Mouse (Mus musculus) heart, embryonic 14.5 days (tissue): ENCODE data around the gene Mras. TPM values are rescaled to one million over a fixed set of nuclear protein-coding genes. Genes with fewer than 3 reads are reported as not detected.

ENCODE experiments used
- ATAC-seq: fragments of 200-750 bp; cut with Nextera tagmentation; 2 replicates; pipeline ENCODE4 v1.8.0; 2017; ENCODE audit warnings: low read depth, moderate TSS enrichment; ENCODE audit not compliant: insufficient number of reproducible peaks, insufficient read depth, low FRiP score
- H3K27ac ChIP-seq, 2 experiments: fragments of 200-500 bp in 1 of 2; fragments of 300-500 bp in 1 of 2; sonication (generic) in 1 of 2; replicated peaks in 1 of 2; 2 replicates each; pipeline ENCODE4 v1.5.1; 2012 to 2014; ENCODE audit warnings: low read depth in 2 of 2, low read length in 2 of 2, control low read depth in 1 of 2, mild to moderate bottlenecking in 1 of 2, mixed read lengths in 1 of 2; ENCODE audit not compliant: control insufficient read depth in 1 of 2, insufficient read depth in 1 of 2
- H3K27me3 ChIP-seq: fragments of 300-500 bp; sonication (generic); 2 replicates; pipeline ENCODE4 v1.6.1; 2014; ENCODE audit warnings: mild to moderate bottlenecking, low read length, control low read depth; ENCODE audit not compliant: control insufficient read depth, insufficient read depth
- H3K36me3 ChIP-seq: fragments of 300-500 bp; sonication (generic); 2 replicates; pipeline ENCODE4 v1.6.1; 2014; ENCODE audit warnings: mild to moderate bottlenecking, control low read depth, low read length, mixed read lengths; ENCODE audit not compliant: control insufficient read depth, insufficient read depth
- H3K4me1 ChIP-seq, 2 experiments: fragments of 200-500 bp in 1 of 2; fragments of 300-500 bp in 1 of 2; sonication (generic) in 1 of 2; 2 replicates each; pipeline ENCODE4 v1.6.1; 2012 to 2014; ENCODE audit warnings: low read length in 2 of 2, control low read depth in 1 of 2, mixed read lengths in 1 of 2; ENCODE audit not compliant: control insufficient read depth in 2 of 2, insufficient read depth in 2 of 2
- H3K4me2 ChIP-seq: fragments of 300-500 bp; sonication (generic); 2 replicates; pipeline ENCODE4 v1.6.1; 2014; ENCODE audit warnings: mild to moderate bottlenecking, low read length
- H3K4me3 ChIP-seq, 2 experiments: fragments of 200-500 bp in 1 of 2; fragments of 300-500 bp in 1 of 2; sonication (generic) in 1 of 2; 2 replicates each; pipeline ENCODE4 v1.5.1; 2012 to 2014; ENCODE audit warnings: low read length in 2 of 2, mild to moderate bottlenecking in 2 of 2, control low read depth in 1 of 2, low read depth in 1 of 2, moderate library complexity in 1 of 2; ENCODE audit not compliant: control insufficient read depth in 1 of 2, insufficient read depth in 1 of 2
- H3K9ac ChIP-seq: fragments of 300-500 bp; sonication (generic); 2 replicates; pipeline ENCODE4 v1.6.1; 2014; ENCODE audit warnings: mild to moderate bottlenecking, low read length
- H3K9me3 ChIP-seq: fragments of 300-500 bp; sonication (generic); 2 replicates; pipeline ENCODE4 v1.6.1; 2016; ENCODE audit warnings: low read length, control low read depth; ENCODE audit not compliant: control insufficient read depth
- WGBS: fragments of 180-500 bp; shearing (Covaris S2); extraction: QIAGEN DNeasy Blood & Tissue Kit; methylation state at CpG from one replicate; pipeline ENCODE4 v1.1.7; 2014; 5-methylcytosine and 5-hydroxymethylcytosine counted together
- polyA plus RNA-seq: library from polyadenylated mRNA; unstranded; fragments of >200 nt; fragmentation: Nextera tagmentation; extraction: Ambion mirVana; gene quantifications from 2 replicates; pipeline ENCODE4 v1.2.1, GENCODE M21; 2014

Mras gene
- polyA plus RNA-seq, 1 experiment from 2014 or later: 12.4 TPM

GRCm38 (mm10) chr9:99390716-99391115, 46.5 kb downstream of the Mras start:
- no peak for ATAC-seq
- H3K4me1 ChIP-seq: no peaks in the 10 kb centered on the region; a peak in 1 of 4 replicates
- no peak overlapping the region for H3K9ac ChIP-seq
- 0 out of 2 replicates have a peak, but pooled peaks cover 7% of the 10 kb centered on the region for H3K36me3 ChIP-seq
- WGBS: 70% methylated on average over 2 of the region's 2 CpGs
- no peaks in the 10 kb centered on the region for H3K9me3 ChIP-seq
- H3K4me3 ChIP-seq: no peak overlapping the region
- no peak overlapping the region for H3K4me2 ChIP-seq
- no peak overlapping the region for H3K27ac ChIP-seq
- no peaks in the 10 kb centered on the region for H3K27me3 ChIP-seq

GRCm38 (mm10) chr9:99390201-99390600, 47.0 kb downstream of the Mras start:
- Histone ChIP-seq H3K4me2 (no peak overlapping the region), H3K9ac (no peak overlapping the region), H3K4me1 (no peaks in the 10 kb centered on the region; a peak in 1 of 4 replicates), H3K36me3 (0 out of 2 replicates have a peak, but pooled peaks cover 7% of the 10 kb centered on the region), H3K4me3 (no peak overlapping the region), H3K9me3 (no peaks in the 10 kb centered on the region), H3K27ac (no peak overlapping the region), H3K27me3 (no peaks in the 10 kb centered on the region)
- no peak for ATAC-seq
- WGBS: 68% methylated on average over 5 of the region's 5 CpGs

GRCm38 (mm10) chr9:99389506-99389905, 47.7 kb downstream of the Mras start:
- peaks cover 0 to under 1% of the 10 kb centered on the region in 2 experiments; a peak in 1 of 4 replicates for H3K4me1 ChIP-seq
- no peak overlapping the region for H3K9ac ChIP-seq
- WGBS: 73% methylated on average over 8 of the region's 8 CpGs
- 0 out of 2 replicates have a peak, but pooled peaks cover 7% of the 10 kb centered on the region for H3K36me3 ChIP-seq
- H3K4me3 ChIP-seq: no peak overlapping the region
- no peaks in the 10 kb centered on the region for H3K9me3 ChIP-seq
- H3K4me2 ChIP-seq: no peak overlapping the region
- no peaks in the 10 kb centered on the region for H3K27me3 ChIP-seq
- H3K27ac ChIP-seq: no peak overlapping the region
- ATAC-seq: no peak

GRCm38 (mm10) chr9:99388856-99389255, 48.3 kb downstream of the Mras start:
- 76% methylated on average over 9 of the region's 9 CpGs for WGBS
- H3K36me3 ChIP-seq: 0 out of 2 replicates have a peak, but pooled peaks cover 7% of the 10 kb centered on the region
- no peak for ATAC-seq

GRCm38 (mm10) chr9:99388078-99388477, 49.1 kb downstream of the Mras start:
- no peak for ATAC-seq
- no peaks in the 10 kb centered on the region for H3K27me3 ChIP-seq
- WGBS: 83% methylated on average over 5 of the region's 5 CpGs
- no peak overlapping the region for H3K27ac ChIP-seq
- H3K36me3 ChIP-seq: 0 out of 2 replicates have a peak, but pooled peaks cover 7% of the 10 kb centered on the region
- no peak overlapping the region for H3K9ac ChIP-seq
- H3K4me2 ChIP-seq: no peak overlapping the region
- H3K4me3 ChIP-seq: no peak overlapping the region
- H3K4me1 ChIP-seq: peaks cover 3 to 4% of the 10 kb centered on the region in 2 experiments; a peak in 1 of 4 replicates
- no peaks in the 10 kb centered on the region for H3K9me3 ChIP-seq

More at GRCm38 (mm10) chr9:99388856-99389255, 48.3 kb downstream of the Mras start:
- no peaks in the 10 kb centered on the region for H3K9me3 ChIP-seq
- no peak overlapping the region for H3K4me3 ChIP-seq
- no peak overlapping the region for H3K9ac ChIP-seq
- no peak overlapping the region for H3K4me2 ChIP-seq
- H3K27ac ChIP-seq: no peak overlapping the region
- peaks cover 3 to 4% of the 10 kb centered on the region in 2 experiments; a peak in 1 of 4 replicates for H3K4me1 ChIP-seq
- H3K27me3 ChIP-seq: no peaks in the 10 kb centered on the region

GRCm38 (mm10) chr9:99382556-99382955, 54.6 kb downstream of the Mras start:
- Histone ChIP-seq H3K4me1 (peaks cover 3 to 4% of the 10 kb centered on the region in 2 experiments; a peak in 1 of 4 replicates), H3K27me3 (no peaks in the 10 kb centered on the region), H3K27ac (no peak overlapping the region), H3K4me2 (no peak overlapping the region), H3K9ac (no peak overlapping the region), H3K9me3 (no peaks in the 10 kb centered on the region), H3K4me3 (no peak overlapping the region), H3K36me3 (no peaks in the 10 kb centered on the region)
- no peak for ATAC-seq
- WGBS: 60% methylated on average over 9 of the region's 9 CpGs

GRCm38 (mm10) chr9:99379194-99379593, 58.0 kb downstream of the Mras start:
- no peak overlapping the region for H3K4me3 ChIP-seq
- ATAC-seq: no peak
- H3K27me3 ChIP-seq: no peaks in the 10 kb centered on the region
- no peaks in the 10 kb centered on the region for H3K36me3 ChIP-seq
- H3K9me3 ChIP-seq: no peaks in the 10 kb centered on the region
- no peak overlapping the region for H3K4me2 ChIP-seq
- peaks cover under 1% of the 10 kb centered on the region in 2 experiments; a peak in 1 of 4 replicates for H3K4me1 ChIP-seq
- WGBS: 48% methylated on average over 5 of the region's 5 CpGs
- no peak overlapping the region for H3K9ac ChIP-seq
- no peak overlapping the region for H3K27ac ChIP-seq
